Mouse (Mus musculus): ENCODE results near the gene Gm9780.
"Not testable (repeated sequence)": the region's sequence is repeated elsewhere in the genome, so short reads cannot be mapped to it uniquely, and the experiment has no call there.

Gm9780 gene

GRCm38 (mm10) chr14:26042611-26043010 lies at the start of gene Gm9780:
TSS of gene Gm9780 (minus strand) at chr14:26042711.
- DNase-seq, result not testable (repeated sequence)

- not testable (repeated sequence) for DNase-seq
Measured at GRCm38 (mm10) chr14:26081997-26082396, 39.5 kb upstream of the Gm9780 start, which contains the start of gene Cphx3. TSS of gene Cphx3 (plus strand) at chr14:26082297.

- not testable (repeated sequence) for DNase-seq
Measured at GRCm38 (mm10) chr14:26081216-26081615, 38.7 kb upstream of the Gm9780 start, which contains the start of gene Cphx2. TSS of gene Cphx2 (plus strand) at chr14:26081516.

GRCm38 (mm10) chr14:26076620-26077390 lies 34.3 kb upstream of the Gm9780 start:
- not testable (repeated sequence) for DNase-seq

- not testable (repeated sequence) for DNase-seq
Measured at GRCm38 (mm10) chr14:26067325-26067633, 24.8 kb upstream of the Gm9780 start, which contains the start of gene Tmem254c. TSS of gene Tmem254c (minus strand) at chr14:26067355.

- DNase-seq, result not testable (repeated sequence)
Measured at GRCm38 (mm10) chr14:26066574-26067324, 24.2 kb upstream of the Gm9780 start.

- DNase-seq, result not testable (repeated sequence)
Measured at GRCm38 (mm10) chr14:26059362-26059761, 16.9 kb upstream of the Gm9780 start.

GRCm38 (mm10) chr14:26058184-26058583 lies 15.7 kb upstream of the Gm9780 start:
- DNase-seq, result not testable (repeated sequence)

- DNase-seq, result not testable (repeated sequence)
Measured at GRCm38 (mm10) chr14:26048767-26049166, 6.3 kb upstream of the Gm9780 start.

- DNase-seq, result not testable (repeated sequence)
Measured at GRCm38 (mm10) chr14:26047026-26047425, 4.5 kb upstream of the Gm9780 start.

GRCm38 (mm10) chr14:26045007-26045406 lies 2.5 kb upstream of the Gm9780 start:
- DNase-seq, result not testable (repeated sequence)

- not testable (repeated sequence) for DNase-seq
Measured at GRCm38 (mm10) chr14:26035439-26035838, 7.1 kb downstream of the Gm9780 start.

GRCm38 (mm10) chr14:26034364-26034763 lies 8.1 kb downstream of the Gm9780 start:
- DNase-seq, result not testable (repeated sequence)

- not testable (repeated sequence) for DNase-seq
Measured at GRCm38 (mm10) chr14:26025653-26026052, 16.9 kb downstream of the Gm9780 start.

GRCm38 (mm10) chr14:26022831-26023230 lies 19.7 kb downstream of the Gm9780 start:
- DNase-seq, result not testable (repeated sequence)

- DNase-seq, result not testable (repeated sequence)
Measured at GRCm38 (mm10) chr14:26021555-26021954, 21.0 kb downstream of the Gm9780 start.

GRCm38 (mm10) chr14:26016414-26016813 lies 26.1 kb downstream of the Gm9780 start:
- DNase-seq, result not testable (repeated sequence)

- DNase-seq, result not testable (repeated sequence)
Measured at GRCm38 (mm10) chr14:26007462-26007861, 35.0 kb downstream of the Gm9780 start.

GRCm38 (mm10) chr14:25981880-25982279 lies 60.6 kb downstream of the Gm9780 start:
- DNase-seq, result not testable (repeated sequence)

- peak; percentile 8 for DNase-seq
Measured at GRCm38 (mm10) chr14:25979242-25979941, 63.1 kb downstream of the Gm9780 start.

- not testable (repeated sequence) for DNase-seq
Measured at GRCm38 (mm10) chr14:25978371-25979241, 63.9 kb downstream of the Gm9780 start, which contains the start of gene Duxbl1. TSS of gene Duxbl1 (plus strand) at chr14:25978577.

Measured in thymus, postnatal 4 days (tissue).